Mouse (Mus musculus) hindbrain, embryonic 15.5 days (tissue): ENCODE measurements around the gene Mtor. TPM values are rescaled to one million over a fixed set of nuclear protein-coding genes. Genes with fewer than 3 reads are reported as not detected.

Experiments used
- ATAC-seq: fragments of 200-750 bp; cut with Nextera tagmentation; 2 replicates; pipeline ENCODE4 v1.8.0; 2017; ENCODE audit warnings: low read depth, moderate number of reproducible peaks, moderate TSS enrichment; ENCODE audit not compliant: low FRiP score
- H3K27ac ChIP-seq: fragments of 300-500 bp; sonication (generic); replicated peaks from 2 replicates; pipeline ENCODE4 v1.5.1; 2015; ENCODE audit warnings: mild to moderate bottlenecking, inconsistent platforms
- H3K27me3 ChIP-seq: fragments of 300-500 bp; sonication (generic); 2 replicates; pipeline ENCODE4 v1.6.1; 2015; ENCODE audit warnings: control low read depth, inconsistent platforms
- H3K36me3 ChIP-seq: fragments of 300-500 bp; sonication (generic); 2 replicates; pipeline ENCODE4 v1.6.1; 2015; ENCODE audit warnings: control low read depth, inconsistent platforms
- H3K4me1 ChIP-seq: fragments of 300-500 bp; sonication (generic); replicated peaks from 2 replicates; pipeline ENCODE4 v1.6.1; 2015; ENCODE audit warnings: control low read depth, inconsistent platforms
- H3K4me2 ChIP-seq: fragments of 300-500 bp; sonication (generic); 2 replicates; pipeline ENCODE4 v1.6.1; 2015; ENCODE audit warnings: moderate library complexity, mild to moderate bottlenecking, inconsistent platforms
- H3K4me3 ChIP-seq: fragments of 300-500 bp; sonication (generic); 2 replicates; pipeline ENCODE4 v1.5.1; 2015; ENCODE audit warnings: mild to moderate bottlenecking, inconsistent platforms
- H3K9ac ChIP-seq: fragments of 300-500 bp; sonication (generic); 2 replicates; pipeline ENCODE4 v1.6.1; 2015; ENCODE audit warnings: inconsistent platforms
- H3K9me3 ChIP-seq: fragments of 300-500 bp; sonication (generic); 2 replicates; pipeline ENCODE4 v1.6.1; 2016; ENCODE audit warnings: control low read depth, inconsistent platforms
- WGBS: fragments of 180-500 bp; shearing (Covaris S2); methylation state at CpG from one replicate; pipeline ENCODE4 v1.1.7; 2015; 5-methylcytosine and 5-hydroxymethylcytosine counted together
- polyA plus RNA-seq: library from polyadenylated mRNA; unstranded; fragments of >200 nt; fragmentation: Nextera tagmentation; extraction: Ambion mirVana; gene quantifications from 2 replicates; pipeline ENCODE4 v1.2.1, GENCODE M21; 2015

Mtor gene
- polyA plus RNA-seq, 1 experiment from 2014 or later = 22.7 TPM

- ATAC-seq = peak; percentile 71
- H3K4me2 ChIP-seq = no peak overlapping the region
- H3K27me3 ChIP-seq = no peaks in the 10 kb centered on the region
- H3K9me3 ChIP-seq = no peaks in the 10 kb centered on the region
- WGBS = 69% methylated on average over 25 of the region's 25 CpGs
- peaks cover 50% of the 10 kb centered on the region for H3K36me3 ChIP-seq
- H3K9ac ChIP-seq = no peak overlapping the region
- H3K4me3 ChIP-seq = no peak overlapping the region
- peak overlapping the region; percentile 46 for H3K27ac ChIP-seq
- H3K4me1 ChIP-seq = peaks cover 8% of the 10 kb centered on the region; the same call in 1 of the 2 replicates
Measured at GRCm38 (mm10) chr4:148495874-148496689, 47.7 kb downstream of the Mtor start.

- Histone ChIP-seq H3K4me3 (no peak within 1 kb of the TSS), H3K27me3 (no peaks in the 10 kb centered on the region), H3K9me3 (no peaks in the 10 kb centered on the region), H3K27ac (no peak within 1 kb of the TSS), H3K4me1 (peaks cover 22% of the 10 kb centered on the region), H3K4me2 (no peak within 1 kb of the TSS), H3K9ac (no peak within 1 kb of the TSS), H3K36me3 (peaks cover 32% of the 10 kb centered on the region)
- no peak for ATAC-seq
- 71% methylated on average over 4 of the region's 4 CpGs for WGBS
Measured at GRCm38 (mm10) chr4:148500410-148500867, 52.0 kb downstream of the Mtor start, which contains the start of gene Angptl7. Gene Angptl7 (minus strand): TSS chr4:148500460.

- WGBS = 36% methylated on average over 8 of the region's 8 CpGs
- H3K36me3 ChIP-seq = peaks cover 37% of the 10 kb centered on the region
- peaks cover 14% of the 10 kb centered on the region for H3K4me1 ChIP-seq
- H3K4me3 ChIP-seq = no peak overlapping the region
- H3K27ac ChIP-seq = peak overlapping the region; percentile 57; the same call in 1 of the 2 replicates
- H3K9ac ChIP-seq = no peak overlapping the region
- no peaks in the 10 kb centered on the region for H3K27me3 ChIP-seq
- H3K9me3 ChIP-seq = no peaks in the 10 kb centered on the region
- peak; percentile 87 for ATAC-seq
- no peak overlapping the region for H3K4me2 ChIP-seq
Measured at GRCm38 (mm10) chr4:148504497-148504959, 56.1 kb downstream of the Mtor start.

- no peak overlapping the region for H3K4me3 ChIP-seq
- H3K27ac ChIP-seq = no peak overlapping the region
- no peaks in the 10 kb centered on the region for H3K27me3 ChIP-seq
- H3K9ac ChIP-seq = no peak overlapping the region
- no peaks in the 10 kb centered on the region for H3K9me3 ChIP-seq
- H3K36me3 ChIP-seq = peaks cover 25% of the 10 kb centered on the region
- WGBS = 82% methylated on average over 5 of the region's 5 CpGs
- ATAC-seq = no peak
- peaks cover 14% of the 10 kb centered on the region for H3K4me1 ChIP-seq
- H3K4me2 ChIP-seq = no peak overlapping the region
Measured at GRCm38 (mm10) chr4:148507585-148507984, 59.2 kb downstream of the Mtor start.

- Histone ChIP-seq H3K4me2 (no peak overlapping the region), H3K27ac (no peak overlapping the region), H3K9ac (no peak overlapping the region), H3K4me1 (peaks cover 14% of the 10 kb centered on the region), H3K36me3 (peaks cover 23% of the 10 kb centered on the region), H3K9me3 (no peaks in the 10 kb centered on the region), H3K4me3 (no peak overlapping the region), H3K27me3 (no peaks in the 10 kb centered on the region)
- WGBS = 94% methylated on average over 14 of the region's 14 CpGs
- ATAC-seq = no peak
Measured at GRCm38 (mm10) chr4:148508084-148508849, 59.9 kb downstream of the Mtor start.

GRCm38 (mm10) chr4:148509450-148510084 lies 61.2 kb downstream of the Mtor start:
- Histone ChIP-seq H3K36me3 (peaks cover 30% of the 10 kb centered on the region), H3K9ac (no peak overlapping the region), H3K4me1 (peaks cover 4% of the 10 kb centered on the region), H3K27ac (no peak overlapping the region), H3K27me3 (no peaks in the 10 kb centered on the region), H3K4me2 (no peak overlapping the region), H3K4me3 (no peak overlapping the region), H3K9me3 (no peaks in the 10 kb centered on the region)
- 95% methylated on average over 8 of the region's 8 CpGs for WGBS
- ATAC-seq = no peak

- H3K4me2 ChIP-seq = no peak overlapping the region
- H3K36me3 ChIP-seq = peaks cover 40% of the 10 kb centered on the region
- no peaks in the 10 kb centered on the region for H3K4me1 ChIP-seq
- H3K4me3 ChIP-seq = no peak overlapping the region
- no peaks in the 10 kb centered on the region for H3K27me3 ChIP-seq
- ATAC-seq = no peak
- H3K9me3 ChIP-seq = no peaks in the 10 kb centered on the region
- no peak overlapping the region for H3K9ac ChIP-seq
- 86% methylated on average over 4 of the region's 4 CpGs for WGBS
- no peak overlapping the region for H3K27ac ChIP-seq
Measured at GRCm38 (mm10) chr4:148510691-148511090, 62.3 kb downstream of the Mtor start.

GRCm38 (mm10) chr4:148511334-148511733 lies 62.9 kb downstream of the Mtor start:
- no peak overlapping the region for H3K9ac ChIP-seq
- 96% methylated on average over 4 of the region's 4 CpGs for WGBS
- no peak overlapping the region for H3K4me3 ChIP-seq
- peaks cover 38% of the 10 kb centered on the region for H3K36me3 ChIP-seq
- no peak overlapping the region for H3K4me2 ChIP-seq
- ATAC-seq = no peak
- no peaks in the 10 kb centered on the region for H3K9me3 ChIP-seq
- H3K27ac ChIP-seq = no peak overlapping the region
- H3K27me3 ChIP-seq = no peaks in the 10 kb centered on the region
- H3K4me1 ChIP-seq = no peaks in the 10 kb centered on the region

GRCm38 (mm10) chr4:148513021-148513559 lies 64.7 kb downstream of the Mtor start:
- no peaks in the 10 kb centered on the region for H3K9me3 ChIP-seq
- no peak overlapping the region for H3K4me2 ChIP-seq
- ATAC-seq = no peak
- peaks cover 8% of the 10 kb centered on the region for H3K4me1 ChIP-seq
- H3K4me3 ChIP-seq = no peak overlapping the region
- peak overlapping the region; percentile 16; the same call in 1 of the 2 replicates for H3K27ac ChIP-seq
- H3K9ac ChIP-seq = no peak overlapping the region
- 60% methylated on average over 6 of the region's 6 CpGs for WGBS
- peaks cover 45% of the 10 kb centered on the region for H3K36me3 ChIP-seq
- H3K27me3 ChIP-seq = no peaks in the 10 kb centered on the region

GRCm38 (mm10) chr4:148515313-148515712 lies 66.9 kb downstream of the Mtor start:
- H3K9ac ChIP-seq = no peak overlapping the region
- no peak overlapping the region for H3K4me3 ChIP-seq
- H3K4me2 ChIP-seq = no peak overlapping the region
- no peak overlapping the region for H3K27ac ChIP-seq
- H3K27me3 ChIP-seq = no peaks in the 10 kb centered on the region
- WGBS = 92% methylated on average over 2 of the region's 2 CpGs
- peaks cover 46% of the 10 kb centered on the region for H3K36me3 ChIP-seq
- H3K4me1 ChIP-seq = peaks cover 15% of the 10 kb centered on the region
- ATAC-seq = no peak
- H3K9me3 ChIP-seq = no peaks in the 10 kb centered on the region

- no peak overlapping the region for H3K4me2 ChIP-seq
- ATAC-seq = no peak; the same call in 1 of the 2 replicates
- no peaks in the 10 kb centered on the region for H3K27me3 ChIP-seq
- 0 out of 2 replicates have a peak overlapping the region, but pooled peaks have one; percentile 49 for H3K27ac ChIP-seq
- H3K4me1 ChIP-seq = peaks cover 15% of the 10 kb centered on the region
- no peak overlapping the region for H3K9ac ChIP-seq
- no peak overlapping the region for H3K4me3 ChIP-seq
- H3K36me3 ChIP-seq = peaks cover 60% of the 10 kb centered on the region
- WGBS = 51% methylated on average over 4 of the region's 4 CpGs
- H3K9me3 ChIP-seq = no peaks in the 10 kb centered on the region
Measured at GRCm38 (mm10) chr4:148517809-148518208, 69.4 kb downstream of the Mtor start.
